Mouse (Mus musculus): ENCODE data around the gene Kcnk2.
"Not testable (repeated sequence)": the region's sequence is repeated elsewhere in the genome, so short reads cannot be mapped to it uniquely, and the experiment has no call there.

Gene Kcnk2

GRCm38 (mm10) chr1:189343301-189344251 is 58.5 kb downstream of the Kcnk2 start:
- DNase-seq (ENCODE audit: low spot score) = peak; percentile 22

GRCm38 (mm10) chr1:189342416-189343104 is 59.5 kb downstream of the Kcnk2 start:
- no peak for DNase-seq (ENCODE audit: low spot score)

- no peak for DNase-seq (ENCODE audit: low spot score)
Measured at GRCm38 (mm10) chr1:189341381-189341917, 60.6 kb downstream of the Kcnk2 start.

GRCm38 (mm10) chr1:189315896-189316295 is 86.2 kb downstream of the Kcnk2 start:
- no peak for DNase-seq (ENCODE audit: low spot score)

GRCm38 (mm10) chr1:189314495-189314894 is 87.6 kb downstream of the Kcnk2 start:
- DNase-seq (ENCODE audit: low spot score) = no peak

- no peak for DNase-seq (ENCODE audit: low spot score)
Measured at GRCm38 (mm10) chr1:189313750-189314149, 88.3 kb downstream of the Kcnk2 start.

GRCm38 (mm10) chr1:189310145-189310544 is 91.9 kb downstream of the Kcnk2 start:
- DNase-seq (ENCODE audit: low spot score) = peak; percentile 34

- DNase-seq (ENCODE audit: low spot score) = no peak
Measured at GRCm38 (mm10) chr1:189304988-189305522, 97.0 kb downstream of the Kcnk2 start.

- DNase-seq (ENCODE audit: low spot score) = no peak
Measured at GRCm38 (mm10) chr1:189303001-189303400, 99.1 kb downstream of the Kcnk2 start.

- DNase-seq (ENCODE audit: low spot score) = no peak
Measured at GRCm38 (mm10) chr1:189293679-189294406, 108.2 kb downstream of the Kcnk2 start.

GRCm38 (mm10) chr1:189290885-189291284 is 111.2 kb downstream of the Kcnk2 start:
- no peak for DNase-seq (ENCODE audit: low spot score)

- no peak for DNase-seq (ENCODE audit: low spot score)
Measured at GRCm38 (mm10) chr1:189288948-189289347, 113.1 kb downstream of the Kcnk2 start.

- no peak for DNase-seq (ENCODE audit: low spot score)
Measured at GRCm38 (mm10) chr1:189272281-189272680, 129.8 kb downstream of the Kcnk2 start.

- DNase-seq (ENCODE audit: low spot score) = no peak
Measured at GRCm38 (mm10) chr1:189253631-189254030, 148.4 kb downstream of the Kcnk2 start.

- no peak for DNase-seq (ENCODE audit: low spot score)
Measured at GRCm38 (mm10) chr1:189253207-189253606, 148.9 kb downstream of the Kcnk2 start.

- not testable (repeated sequence) for DNase-seq (ENCODE audit: low spot score)
Measured at GRCm38 (mm10) chr1:189243206-189243605, 158.9 kb downstream of the Kcnk2 start.

GRCm38 (mm10) chr1:189235261-189235660 is 166.8 kb downstream of the Kcnk2 start:
- DNase-seq (ENCODE audit: low spot score) = no peak

GRCm38 (mm10) chr1:189232829-189233228 is 169.2 kb downstream of the Kcnk2 start:
- no peak for DNase-seq (ENCODE audit: low spot score)

GRCm38 (mm10) chr1:189228222-189229084 is 173.6 kb downstream of the Kcnk2 start:
- no peak for DNase-seq (ENCODE audit: low spot score)

- no peak for DNase-seq (ENCODE audit: low spot score)
Measured at GRCm38 (mm10) chr1:189227479-189227878, 174.6 kb downstream of the Kcnk2 start.

- DNase-seq (ENCODE audit: low spot score) = no peak
Measured at GRCm38 (mm10) chr1:189219051-189219450, 183.0 kb downstream of the Kcnk2 start.
